Mouse (Mus musculus) adrenal gland, adult 10 weeks (tissue): ENCODE results near the gene Apod. TPM values are rescaled to one million over a fixed set of nuclear protein-coding genes. Genes with fewer than 3 reads are reported as not detected.

Source experiments
- polyA plus RNA-seq: library from polyadenylated mRNA; stranded (reverse); fragments of 350-450 nt; fragmentation: Illumina TruSeq; extraction: RNeasy Lipid Tissue Mini Kit (QIAGEN cat#74804); gene quantifications from one replicate; pipeline ENCODE4 v1.2.3, GENCODE M21; 2014; ENCODE audit warnings: low read depth, low replicate concordance

Apod gene
- polyA plus RNA-seq: 11.7 TPM

DNA sequence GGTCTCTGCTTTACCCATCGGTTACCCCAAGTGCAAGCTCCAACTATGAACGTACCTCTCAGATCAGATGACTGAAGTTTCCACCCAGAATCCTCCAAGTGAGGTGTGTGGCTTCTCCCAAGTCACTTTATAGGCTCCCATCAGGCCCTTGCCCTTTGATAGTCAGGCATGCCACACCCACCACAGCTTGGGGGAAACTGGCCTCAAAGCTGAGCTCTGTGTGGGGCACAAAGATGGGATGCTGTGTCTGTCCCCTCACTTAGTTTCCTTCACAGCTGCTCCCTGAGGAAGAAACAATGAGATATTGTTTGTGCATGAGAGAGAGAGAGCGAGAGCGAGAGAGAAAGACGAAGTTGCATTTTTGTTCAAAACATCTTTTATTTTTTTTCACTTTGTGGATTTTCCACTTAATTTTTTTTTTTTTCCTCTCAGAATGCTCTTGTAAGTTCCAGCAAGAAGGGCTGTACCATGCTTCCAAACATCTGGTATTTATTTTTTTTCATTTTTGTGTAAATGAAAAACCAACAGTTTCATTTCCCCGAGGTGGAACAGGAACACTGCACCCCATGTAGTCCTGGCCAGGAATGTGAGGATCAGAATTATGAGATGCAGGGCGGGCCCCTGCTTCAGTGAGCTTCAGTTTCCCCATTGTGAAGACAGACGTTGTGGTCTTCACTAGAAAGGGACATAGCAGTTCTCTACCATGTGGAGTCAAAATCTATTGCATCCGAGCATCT is at the start of gene Apod:
Gene Apod (minus strand): TSS at position 312 of the 737 bp plus-strand sequence.

GRCm38 (mm10) chr16:31274674-31275460 is 39.7 kb downstream of the Apod start, which contains the start of gene Ppp1r2:
Gene Ppp1r2, minus strand, starts transcription at chr16:31275277.

Other genes with a start within 250 kb of the Apod start
- gene Xxylt1, start 233.4 kb downstream of the Apod start, polyA plus RNA-seq: 26.1 TPM
- gene Acap2, start 113.6 kb downstream of the Apod start, polyA plus RNA-seq: 75.2 TPM
- gene Ppp1r2, start 39.5 kb downstream of the Apod start, polyA plus RNA-seq: 326 TPM
- 0.64 TPM for gene Bdh1, start 107.5 kb upstream of the Apod start, polyA plus RNA-seq